Mouse (Mus musculus) brain, adult 2 months (tissue): ENCODE measurements around the gene Rhox2g.
"Not testable (repeated sequence)": the region's sequence is repeated elsewhere in the genome, so short reads cannot be mapped to it uniquely, and the experiment has no call there.

Experiments
- DNase-seq: peaks from one replicate; pipeline ENCODE4 v3.0.0; 2011; ENCODE audit warnings: low read depth, low spot score

The Rhox2g gene

DNA sequence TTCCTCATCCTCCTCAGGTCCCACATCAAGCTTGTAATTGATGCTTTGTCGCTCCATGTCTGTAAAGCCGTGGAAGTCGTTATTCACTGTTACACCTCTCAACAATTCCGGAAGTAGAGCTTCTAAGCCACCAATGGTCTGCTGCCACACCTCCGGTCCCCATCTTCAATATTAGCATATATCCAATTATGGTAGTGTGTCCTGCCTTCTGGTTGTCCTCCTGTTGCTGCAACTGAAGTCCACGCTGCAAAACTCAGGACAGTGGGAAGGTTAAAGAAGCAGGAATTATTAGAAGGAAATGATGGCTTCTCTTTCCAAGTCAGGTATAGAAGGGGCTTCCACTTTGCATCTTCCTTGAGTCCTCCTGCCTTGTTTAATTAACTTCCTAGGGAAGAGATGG, at the start of gene Rhox2g:
Rhox2g (minus strand) TSS at position 101 of the 400 bp plus-strand sequence.
- not testable (repeated sequence) for DNase-seq

DNA sequence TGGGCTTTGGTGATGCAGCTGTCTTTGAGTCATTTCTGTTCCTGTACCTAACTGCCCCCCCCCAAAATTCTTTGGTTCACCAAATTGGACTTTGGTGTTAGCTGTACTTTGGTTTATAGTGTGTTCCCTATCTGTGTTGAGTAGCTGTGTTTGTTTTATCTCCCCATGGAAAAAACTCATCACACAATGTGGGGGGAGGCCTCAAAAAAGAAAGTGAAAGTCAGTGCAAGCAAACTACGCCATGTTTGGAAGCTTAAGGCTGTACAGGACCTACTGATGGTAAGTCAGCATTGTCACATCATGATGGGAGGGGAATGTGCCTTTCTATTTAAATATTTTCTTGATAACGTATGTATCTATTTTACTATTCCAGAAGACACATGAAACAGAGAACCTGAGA, 49.0 kb upstream of the Rhox2g start:
- DNase-seq = no peak

DNA sequence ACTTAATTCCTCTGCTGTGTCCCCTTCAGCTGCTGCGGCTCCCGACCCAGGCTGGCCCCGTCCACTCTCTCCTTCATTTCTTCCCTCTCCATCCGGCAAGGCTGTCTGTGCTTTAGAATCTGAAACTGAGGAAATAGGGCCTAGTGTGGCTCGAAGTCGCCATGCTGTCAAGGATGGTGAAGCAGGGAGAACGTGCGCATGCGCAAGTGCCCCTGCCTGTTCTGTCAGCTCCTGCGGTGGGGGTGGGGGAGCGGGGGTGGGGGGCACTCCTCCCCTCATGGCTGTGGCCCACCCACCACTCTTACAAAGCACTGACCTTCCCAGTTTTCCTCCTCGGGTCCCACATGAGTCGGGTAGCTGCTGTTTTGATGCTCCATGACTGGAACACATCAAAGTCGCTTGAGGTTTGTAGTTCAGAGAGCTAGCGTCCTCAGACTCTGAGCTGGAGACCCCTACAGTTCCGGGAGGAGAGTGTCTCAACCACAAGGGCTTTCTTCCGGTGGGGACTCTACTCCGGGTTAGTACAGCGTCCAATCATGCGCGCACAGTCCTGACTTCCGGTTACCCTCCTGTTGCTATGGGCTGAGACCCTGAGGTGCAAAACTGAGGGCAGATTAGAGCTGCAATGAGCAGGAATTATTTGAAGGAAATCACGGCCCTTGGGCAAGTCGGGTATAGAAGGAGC, 39.9 kb upstream of the Rhox2g start:
- no peak for DNase-seq

GRCm38 (mm10) chrX:37673177-37673576, 29.9 kb upstream of the Rhox2g start, which contains the start of gene Rhox2h:
Rhox2h (minus strand) TSS chrX:37673277.
- DNase-seq = not testable (repeated sequence)

DNA sequence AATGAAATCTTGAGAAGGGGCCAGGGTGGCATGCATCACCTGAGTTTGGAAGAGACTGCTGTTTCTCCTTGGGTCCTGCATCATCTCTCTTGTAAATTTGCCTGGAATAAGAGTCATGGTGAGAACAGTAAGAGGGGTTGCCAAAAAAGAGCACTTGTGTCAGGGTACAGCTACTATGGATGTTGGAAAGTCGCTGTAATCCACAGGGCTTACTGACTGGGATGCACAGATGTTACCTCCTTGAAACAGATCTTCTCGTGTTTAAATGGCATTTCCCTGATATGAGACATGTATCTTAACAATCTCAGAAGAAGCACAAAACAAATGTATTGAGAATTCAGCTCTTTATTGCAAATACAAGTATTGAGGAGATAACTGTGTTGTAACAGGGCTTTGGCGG, 25.4 kb upstream of the Rhox2g start, which contains the start of gene Rhox3h:
Rhox3h (minus strand) TSS at position 101 of the 400 bp plus-strand sequence.
- DNase-seq = not testable (repeated sequence)

- not testable (repeated sequence) for DNase-seq
Observed at GRCm38 (mm10) chrX:37651227-37651626, 8.0 kb upstream of the Rhox2g start, which contains the start of gene Rhox4g. Rhox4g (minus strand) TSS chrX:37651327.

DNA sequence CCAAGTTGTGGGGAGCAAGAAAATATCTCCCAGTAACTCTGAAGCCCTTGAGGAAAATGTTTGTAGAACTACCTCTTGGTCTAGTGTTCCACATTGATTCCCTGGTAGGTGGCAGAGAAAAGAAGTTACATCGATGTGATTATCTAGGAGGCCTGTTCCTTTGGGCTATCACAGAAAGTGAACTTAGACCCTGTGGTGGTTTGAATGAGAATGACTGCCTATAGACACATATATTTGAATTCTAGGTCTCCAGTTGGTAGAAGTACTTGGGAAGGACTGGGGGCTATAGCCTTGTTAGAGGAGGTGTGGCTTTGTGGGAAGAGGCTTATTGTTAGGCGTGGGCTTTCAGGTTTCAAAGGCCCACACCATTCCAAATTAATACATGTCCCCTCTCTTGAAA, 14.8 kb downstream of the Rhox2g start, which contains the start of gene Rhox3g:
Rhox3g (minus strand) TSS at position 101 of the 400 bp plus-strand sequence.
- not testable (repeated sequence) for DNase-seq

- DNase-seq = not testable (repeated sequence)
Observed at GRCm38 (mm10) chrX:37607604-37608003, 35.7 kb downstream of the Rhox2g start, which contains the start of gene Rhox4f. Rhox4f (minus strand) TSS chrX:37607704.
